Mouse (Mus musculus): ENCODE measurements at regions not wholly inside any gene's neighbourhood (a gene's known extent, or its start where the extent isn't known, plus 50 kb on each side); places are given as distances from the start of the nearest gene placed in this dataset.

DNA sequence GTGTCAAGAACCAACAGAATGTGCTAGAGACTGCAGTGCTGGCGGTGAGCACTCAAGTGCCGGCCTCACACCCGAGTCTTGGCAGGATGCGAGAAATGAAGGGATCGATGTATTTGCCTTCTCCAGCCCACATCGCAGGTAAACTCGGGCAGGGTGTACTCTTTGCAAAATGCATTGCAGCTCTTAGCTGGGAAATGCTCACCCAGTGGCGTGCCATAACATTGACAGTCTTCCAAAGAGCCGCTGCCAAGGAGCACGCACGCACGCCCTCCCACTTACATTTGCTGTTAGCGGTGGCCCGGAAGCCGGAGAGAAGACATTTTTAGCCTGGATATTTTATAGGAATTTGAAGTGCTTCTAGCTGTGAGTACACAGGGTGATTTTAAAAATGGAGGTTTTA, 358.9 kb downstream of the Prdm2 start:
- Histone ChIP-seq H3K27ac (no peak overlapping the region), H3K9ac (no peak overlapping the region), H3K4me3 (replicated peaks) (no peak overlapping the region), H3K4me2 (no peak overlapping the region), H3K36me3 (replicated peaks) (no peaks in the 10 kb centered on the region), H3K9me3 (no peaks in the 10 kb centered on the region), H3K4me1 (no peaks in the 10 kb centered on the region), H3K27me3 (no peaks in the 10 kb centered on the region)
- ATAC-seq (ENCODE audit: low FRiP score): no peak
- 95% methylated on average over 15 of the region's 15 CpGs for WGBS

DNA sequence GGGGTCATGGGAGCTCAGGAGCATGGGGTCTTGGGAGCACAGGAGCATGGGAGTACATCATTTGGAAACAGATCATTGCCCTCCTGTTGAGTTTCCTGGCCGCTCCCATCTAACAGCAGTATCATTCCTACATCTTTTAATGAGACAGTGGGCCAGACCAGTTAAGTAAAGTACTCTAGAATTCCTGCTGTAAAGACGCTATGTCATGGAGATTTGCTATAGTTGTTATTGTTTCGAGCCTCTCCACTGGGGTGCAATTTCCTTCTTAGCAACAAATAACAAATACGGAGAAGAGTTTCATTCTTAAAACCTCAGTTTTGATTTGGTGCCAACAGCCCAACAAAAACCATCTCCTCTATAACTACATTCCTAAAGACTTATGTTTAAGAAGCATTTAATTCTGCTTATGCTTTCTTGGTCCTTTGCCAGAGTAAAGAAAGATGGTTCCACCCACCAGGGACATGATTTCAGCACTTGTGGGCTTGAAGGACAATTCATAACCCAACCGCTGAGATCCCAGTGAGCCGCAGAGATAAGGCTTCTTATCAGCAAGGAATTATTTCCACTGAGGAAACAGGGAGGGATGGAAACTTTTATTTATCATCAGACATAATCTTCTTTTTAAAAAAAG, 367.6 kb downstream of the Prdm2 start:
- H3K9me3 ChIP-seq: no peaks in the 10 kb centered on the region
- H3K9ac ChIP-seq: no peak overlapping the region

DNA sequence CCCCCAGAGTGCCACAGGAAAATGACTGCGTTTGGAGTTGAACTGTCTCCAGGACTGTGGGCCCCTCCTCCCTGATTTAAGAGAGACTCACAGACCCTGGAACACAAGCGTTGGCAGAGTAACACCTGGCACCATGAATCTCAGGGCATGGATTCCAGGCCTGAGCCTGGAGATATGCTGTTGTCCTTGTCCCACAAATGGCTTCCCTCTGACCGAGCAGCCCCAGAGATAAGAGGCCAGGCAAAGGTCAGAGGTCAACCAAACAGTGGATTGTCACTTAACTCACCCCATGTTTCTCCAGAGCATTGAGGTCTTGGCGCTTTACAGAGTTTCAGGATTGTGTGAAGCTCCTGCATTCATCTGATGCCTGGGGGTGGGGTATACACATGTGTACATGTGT, 373.3 kb downstream of the Prdm2 start:
- no peak for ATAC-seq (ENCODE audit: low FRiP score)
- Histone ChIP-seq H3K4me2 (no peak overlapping the region), H3K9me3 (no peaks in the 10 kb centered on the region), H3K27me3 (no peaks in the 10 kb centered on the region; the same call in 1 of the 2 replicates), H3K36me3 (replicated peaks) (no peaks in the 10 kb centered on the region), H3K4me3 (replicated peaks) (no peak overlapping the region), H3K9ac (no peak overlapping the region), H3K27ac (no peak overlapping the region), H3K4me1 (no peaks in the 10 kb centered on the region)
- 56% methylated on average over 4 of the region's 4 CpGs for WGBS

More for the DNA sequence above, 367.6 kb downstream of the Prdm2 start:
- Histone ChIP-seq H3K4me3 (replicated peaks) (no peak overlapping the region), H3K4me2 (no peak overlapping the region), H3K27ac (no peak overlapping the region), H3K36me3 (replicated peaks) (no peaks in the 10 kb centered on the region), H3K4me1 (no peaks in the 10 kb centered on the region), H3K27me3 (no peaks in the 10 kb centered on the region)
- ATAC-seq (ENCODE audit: low FRiP score): no peak
- 86% methylated on average over 6 of the region's 6 CpGs for WGBS

DNA sequence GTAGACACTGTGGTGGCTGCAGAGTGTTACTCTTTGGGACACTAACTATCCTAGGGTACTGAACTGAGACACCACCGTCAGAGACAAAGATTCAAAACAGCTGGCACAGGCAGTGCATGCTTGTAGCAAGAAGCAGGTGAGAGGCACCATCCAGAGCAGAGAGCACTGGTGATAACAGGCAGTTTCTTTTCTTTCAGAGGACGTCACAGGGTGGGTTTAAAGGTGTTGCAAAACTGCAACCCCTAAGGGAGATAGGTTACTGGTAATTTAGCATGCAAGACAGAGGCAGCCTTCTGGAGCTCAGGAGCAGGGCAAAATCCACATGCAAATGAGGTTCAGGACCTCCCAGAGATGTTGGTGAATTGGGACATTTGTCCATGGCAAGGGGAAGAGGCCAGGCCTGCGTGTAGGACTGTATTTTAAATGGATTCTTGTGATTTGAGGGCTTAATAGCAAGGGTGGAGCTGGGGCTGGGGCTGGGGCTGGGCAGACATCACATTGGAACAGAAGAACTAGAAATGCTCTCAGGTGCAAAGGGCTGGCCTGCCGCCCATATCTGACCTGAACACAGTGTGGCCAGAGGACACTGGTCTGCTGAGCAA, 374.3 kb downstream of the Prdm2 start:
- Histone ChIP-seq H3K27ac (no peak overlapping the region), H3K27me3 (no peaks in the 10 kb centered on the region; the same call in 1 of the 2 replicates), H3K4me2 (no peak overlapping the region), H3K9me3 (no peaks in the 10 kb centered on the region), H3K4me1 (no peaks in the 10 kb centered on the region), H3K36me3 (replicated peaks) (no peaks in the 10 kb centered on the region), H3K4me3 (replicated peaks) (no peak overlapping the region), H3K9ac (no peak overlapping the region)
- 55% methylated on average over 4 of the region's 4 CpGs for WGBS
- no peak for ATAC-seq (ENCODE audit: low FRiP score)

DNA sequence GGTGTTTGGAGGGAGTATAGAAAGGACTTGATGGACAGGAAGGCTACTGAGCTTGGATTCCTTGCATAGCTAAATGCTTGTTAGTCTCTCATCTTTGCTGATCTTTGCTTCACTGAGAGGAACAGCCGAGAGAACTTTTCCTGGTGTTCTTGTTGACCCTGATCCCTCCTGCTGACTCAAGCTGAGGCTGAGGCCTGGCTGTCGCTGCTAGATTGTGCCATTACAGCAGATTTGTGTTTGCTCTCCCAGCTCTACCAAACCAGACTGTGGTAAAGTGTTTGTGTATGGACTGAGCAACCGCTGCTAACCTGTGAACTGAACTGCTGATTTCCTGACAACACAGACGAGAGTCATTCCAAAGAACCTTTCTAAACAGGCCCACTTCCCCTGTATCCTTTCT, 375.2 kb downstream of the Prdm2 start:
- H3K27ac ChIP-seq: no peak overlapping the region
- no peak overlapping the region for H3K4me3 ChIP-seq (replicated peaks)
- WGBS: 73% methylated on average over 4 of the region's 4 CpGs
- H3K9me3 ChIP-seq: no peaks in the 10 kb centered on the region
- no peak for ATAC-seq (ENCODE audit: low FRiP score)
- H3K4me1 ChIP-seq: no peaks in the 10 kb centered on the region
- no peak overlapping the region for H3K4me2 ChIP-seq
- H3K9ac ChIP-seq: no peak overlapping the region
- no peaks in the 10 kb centered on the region; the same call in 1 of the 2 replicates for H3K27me3 ChIP-seq
- no peaks in the 10 kb centered on the region for H3K36me3 ChIP-seq (replicated peaks)

DNA sequence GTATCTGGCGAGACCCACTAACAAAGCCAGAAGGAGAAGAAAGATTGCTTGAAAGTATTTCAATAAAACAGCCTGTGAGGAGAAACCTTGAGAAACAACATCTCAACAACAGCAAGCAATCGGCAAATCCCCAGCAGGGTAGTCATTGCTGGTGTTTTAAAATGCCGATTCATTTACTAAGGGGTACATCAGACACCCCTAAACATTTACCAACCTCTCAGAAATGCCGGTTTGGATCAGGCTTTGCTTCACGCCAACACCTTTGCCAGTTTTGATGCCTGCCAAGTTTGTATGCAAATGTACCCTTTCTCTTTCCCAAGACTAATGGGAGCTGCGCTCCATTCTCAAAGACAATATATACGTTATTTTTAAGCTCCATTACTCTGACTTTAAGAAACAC, 383.1 kb downstream of the Prdm2 start:
- H3K4me2 ChIP-seq: no peak overlapping the region
- H3K27ac ChIP-seq: no peak overlapping the region; the same call in 1 of the 2 replicates
- H3K36me3 ChIP-seq (replicated peaks): no peaks in the 10 kb centered on the region
- no peak for ATAC-seq (ENCODE audit: low FRiP score)
- WGBS: 72% methylated on average over 7 of the region's 7 CpGs
- no peaks in the 10 kb centered on the region; the same call in 1 of the 2 replicates for H3K27me3 ChIP-seq
- peaks cover 35% of the 10 kb centered on the region for H3K4me1 ChIP-seq
- no peaks in the 10 kb centered on the region for H3K9me3 ChIP-seq
- H3K9ac ChIP-seq: no peak overlapping the region
- no peak overlapping the region for H3K4me3 ChIP-seq (replicated peaks)

DNA sequence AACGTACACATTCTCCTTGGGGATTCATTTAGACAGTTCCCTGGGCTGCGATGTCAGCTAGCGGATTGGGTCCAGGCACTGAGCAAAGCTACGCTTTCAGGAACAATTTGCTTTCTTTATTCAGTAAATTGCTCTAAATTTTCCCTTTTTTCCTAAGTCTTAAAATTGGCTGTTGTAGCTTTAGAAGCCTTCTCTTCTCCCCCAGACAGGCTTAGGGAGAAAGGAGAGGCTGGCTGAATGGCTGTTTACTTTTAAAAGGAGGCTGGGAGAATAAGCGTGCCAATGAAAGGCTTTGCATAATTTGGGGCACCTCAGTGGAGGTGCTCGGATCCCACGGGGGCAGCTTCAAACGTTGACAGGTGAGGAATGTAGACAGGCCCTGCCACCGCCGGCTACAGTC, 383.8 kb downstream of the Prdm2 start:
- peaks cover 3% of the 10 kb centered on the region; the same call in 1 of the 2 replicates for H3K27me3 ChIP-seq
- H3K4me2 ChIP-seq: peak overlapping the region; percentile 27; the same call in 1 of the 2 replicates
- no peak for ATAC-seq (ENCODE audit: low FRiP score)
- H3K9me3 ChIP-seq: no peaks in the 10 kb centered on the region
- H3K9ac ChIP-seq: no peak overlapping the region
- no peak overlapping the region for H3K4me3 ChIP-seq (replicated peaks)
- 5% methylated on average over 10 of the region's 10 CpGs for WGBS
- no peaks in the 10 kb centered on the region for H3K36me3 ChIP-seq (replicated peaks)
- H3K27ac ChIP-seq: peak overlapping the region; percentile 32
- H3K4me1 ChIP-seq: peaks cover 35% of the 10 kb centered on the region

DNA sequence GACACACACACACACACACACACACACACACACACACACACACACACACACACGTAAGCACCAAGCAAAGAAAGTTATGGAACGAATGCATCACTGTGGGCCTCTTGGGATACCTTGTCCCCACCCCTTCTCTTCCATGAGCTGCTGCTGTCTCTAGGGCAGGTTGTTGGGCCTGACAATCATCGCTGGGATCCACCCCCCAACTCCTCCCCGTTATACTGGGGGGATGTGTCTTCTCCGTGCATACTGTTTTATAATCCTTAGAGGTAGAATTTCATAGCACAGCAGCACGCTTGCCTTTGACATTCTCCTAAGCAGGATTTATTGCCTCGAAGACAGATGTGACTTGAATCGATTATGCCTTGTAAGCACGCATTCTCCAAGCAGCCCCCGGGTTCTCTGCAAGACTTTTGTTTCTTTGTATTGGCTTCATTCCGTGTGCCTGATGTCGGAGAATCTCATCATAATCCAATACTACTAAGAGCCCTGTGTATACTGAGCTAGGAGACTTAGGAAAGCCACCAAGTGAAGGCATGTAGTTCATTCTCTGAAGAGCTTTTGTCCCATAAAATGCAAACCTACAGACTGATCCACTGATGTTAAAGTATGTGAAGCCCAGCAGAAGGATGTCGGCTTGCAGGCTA, 386.4 kb downstream of the Prdm2 start:
- Histone ChIP-seq H3K9ac (no peak overlapping the region), H3K4me3 (replicated peaks) (peak overlapping the region; percentile 16), H3K4me1 (peaks cover 35% of the 10 kb centered on the region), H3K27me3 (peaks cover 6% of the 10 kb centered on the region; the same call in 1 of the 2 replicates), H3K36me3 (replicated peaks) (no peaks in the 10 kb centered on the region), H3K4me2 (peak overlapping the region; percentile 41), H3K9me3 (no peaks in the 10 kb centered on the region), H3K27ac (0 out of 2 replicates have a peak overlapping the region, but pooled peaks have one; percentile 31)
- WGBS: 25% methylated on average over 13 of the region's 13 CpGs
- peak; percentile 80 for ATAC-seq (ENCODE audit: low FRiP score)

DNA sequence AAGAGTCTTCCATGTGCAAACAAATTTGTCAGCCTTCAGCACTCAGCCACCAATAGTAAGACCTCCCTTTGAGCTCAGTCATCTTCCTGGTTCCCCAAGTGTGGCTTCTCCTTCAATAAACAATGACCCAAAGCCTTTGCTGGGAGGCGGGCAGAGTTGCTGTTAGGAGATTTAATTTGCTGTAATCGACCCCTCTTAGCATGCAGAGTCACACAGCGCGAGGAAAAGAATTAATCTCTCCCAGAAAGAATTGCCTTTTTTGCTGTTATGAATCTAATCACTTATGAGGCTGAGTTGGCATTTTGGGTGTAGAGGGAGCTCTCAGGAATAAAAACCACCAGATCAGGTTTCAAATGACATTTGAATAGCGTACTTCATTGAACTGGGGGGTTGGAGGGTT, 387.0 kb downstream of the Prdm2 start:
- peak overlapping the region; percentile 41 for H3K4me2 ChIP-seq
- peaks cover 6% of the 10 kb centered on the region; the same call in 1 of the 2 replicates for H3K27me3 ChIP-seq
- H3K4me1 ChIP-seq: peaks cover 35% of the 10 kb centered on the region
- WGBS: 11% methylated on average over 5 of the region's 5 CpGs
- H3K36me3 ChIP-seq (replicated peaks): no peaks in the 10 kb centered on the region
- no peak overlapping the region for H3K9ac ChIP-seq
- peak; percentile 49 for ATAC-seq (ENCODE audit: low FRiP score)
- H3K9me3 ChIP-seq: no peaks in the 10 kb centered on the region
- H3K4me3 ChIP-seq (replicated peaks): peak overlapping the region; percentile 16; the same call in 1 of the 2 replicates
- peak overlapping the region; percentile 53 for H3K27ac ChIP-seq

DNA sequence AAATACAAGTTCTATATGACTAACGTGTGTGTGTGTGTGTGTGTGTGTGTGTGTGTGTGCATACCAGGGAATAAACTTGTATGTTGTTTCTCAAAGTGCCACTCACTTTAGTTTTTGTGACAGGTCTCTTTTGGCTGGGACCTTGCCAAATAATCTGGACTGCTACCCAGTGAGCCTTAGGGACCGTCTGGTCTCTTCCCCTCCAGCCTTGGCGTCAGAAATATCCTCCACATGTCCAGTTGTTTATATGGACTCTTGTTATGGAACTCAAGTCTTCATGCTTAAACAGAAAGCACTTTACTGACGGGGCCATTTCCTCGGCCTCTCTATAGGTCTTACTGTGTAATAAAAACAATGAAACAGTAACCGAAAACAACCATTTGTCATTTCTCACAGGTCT, 394.4 kb downstream of the Prdm2 start:
- H3K27ac ChIP-seq: no peak overlapping the region
- no peak overlapping the region for H3K4me2 ChIP-seq
- WGBS: 84% methylated on average over 6 of the region's 6 CpGs
- H3K9ac ChIP-seq: no peak overlapping the region
- H3K27me3 ChIP-seq: 0 out of 2 replicates have a peak, but pooled peaks cover under 1% of the 10 kb centered on the region
- ATAC-seq (ENCODE audit: low FRiP score): no peak
- H3K4me3 ChIP-seq (replicated peaks): no peak overlapping the region
- no peaks in the 10 kb centered on the region for H3K36me3 ChIP-seq (replicated peaks)
- no peaks in the 10 kb centered on the region for H3K9me3 ChIP-seq
- H3K4me1 ChIP-seq: no peaks in the 10 kb centered on the region

DNA sequence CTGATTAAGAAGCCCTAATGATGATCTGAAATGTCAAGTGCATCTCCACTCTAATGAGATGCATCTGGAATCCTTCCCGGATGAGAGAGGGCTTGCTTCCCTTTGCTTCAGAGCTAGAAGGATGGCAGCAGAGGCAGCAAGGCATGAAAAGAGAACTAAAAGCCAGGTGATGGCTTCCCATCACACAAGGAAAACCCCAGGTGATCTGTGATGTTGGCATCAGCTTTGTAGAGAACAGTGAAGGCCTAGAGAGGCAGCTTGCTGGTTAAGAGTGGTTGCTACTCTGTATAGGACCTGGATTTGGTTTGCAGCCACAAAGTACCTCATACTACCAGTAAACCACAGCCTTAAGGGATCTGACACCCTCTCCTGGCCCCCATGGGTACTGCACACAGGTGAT, 395.8 kb downstream of the Prdm2 start:
- WGBS: 79% methylated on average over 1 of the region's 1 CpGs
- H3K4me3 ChIP-seq (replicated peaks): no peak overlapping the region
- H3K27me3 ChIP-seq: no peaks in the 10 kb centered on the region
- ATAC-seq (ENCODE audit: low FRiP score): no peak
- no peaks in the 10 kb centered on the region for H3K9me3 ChIP-seq
- no peaks in the 10 kb centered on the region for H3K36me3 ChIP-seq (replicated peaks)
- H3K27ac ChIP-seq: no peak overlapping the region
- H3K9ac ChIP-seq: no peak overlapping the region
- no peaks in the 10 kb centered on the region for H3K4me1 ChIP-seq
- no peak overlapping the region for H3K4me2 ChIP-seq

DNA sequence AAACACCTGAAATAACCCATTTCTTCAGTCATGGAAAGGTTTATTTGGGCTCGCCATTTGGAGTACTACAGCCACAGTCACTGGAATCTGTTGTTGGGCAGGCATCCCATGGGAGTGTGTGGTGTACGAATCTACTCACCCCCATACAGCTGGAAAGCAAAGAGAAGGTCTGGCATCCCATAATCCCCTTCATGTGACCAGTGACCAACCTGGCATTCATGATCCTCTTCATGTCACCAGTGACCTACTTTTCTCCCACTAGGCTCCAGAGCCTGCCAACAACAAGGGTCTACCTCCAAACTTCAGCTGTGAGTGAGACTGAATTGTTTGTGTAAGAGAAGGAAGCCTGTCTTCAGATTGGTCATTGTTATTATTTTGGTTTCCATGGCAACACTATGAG, 409.0 kb downstream of the Prdm2 start:
- Histone ChIP-seq H3K4me3 (replicated peaks) (no peak overlapping the region), H3K27me3 (peaks cover 4% of the 10 kb centered on the region; the same call in 1 of the 2 replicates), H3K27ac (no peak overlapping the region), H3K36me3 (replicated peaks) (no peaks in the 10 kb centered on the region), H3K4me2 (no peak overlapping the region), H3K4me1 (0 out of 2 replicates have a peak, but pooled peaks cover 4% of the 10 kb centered on the region), H3K9ac (no peak overlapping the region), H3K9me3 (no peaks in the 10 kb centered on the region)
- ATAC-seq (ENCODE audit: low FRiP score): no peak
- 78% methylated on average over 2 of the region's 2 CpGs for WGBS
